Mouse (Mus musculus) mouse embryonic stem cell (cell line): ENCODE results near the gene Trmt61a.
"Not testable (repeated sequence)": the region's sequence is repeated elsewhere in the genome, so short reads cannot be mapped to it uniquely, and the experiment has no call there.

Source experiments
- in situ Hi-C, 2 experiments: fragments of 300-500 bp; cut with MboI; formaldehyde crosslinking; loops; 1 replicate in 1 of 2; 3 replicates in 1 of 2; pipeline ENCODE4 v1.14.3; 2019 to 2020; ENCODE audit warnings: low sequenced_read_pairs in 2 of 2, low pct_unique_long_range_greater_than_20kb in 1 of 2, mixed read lengths in 1 of 2; ENCODE audit not compliant: unreplicated experiment in 1 of 2

Trmt61a gene

DNA sequence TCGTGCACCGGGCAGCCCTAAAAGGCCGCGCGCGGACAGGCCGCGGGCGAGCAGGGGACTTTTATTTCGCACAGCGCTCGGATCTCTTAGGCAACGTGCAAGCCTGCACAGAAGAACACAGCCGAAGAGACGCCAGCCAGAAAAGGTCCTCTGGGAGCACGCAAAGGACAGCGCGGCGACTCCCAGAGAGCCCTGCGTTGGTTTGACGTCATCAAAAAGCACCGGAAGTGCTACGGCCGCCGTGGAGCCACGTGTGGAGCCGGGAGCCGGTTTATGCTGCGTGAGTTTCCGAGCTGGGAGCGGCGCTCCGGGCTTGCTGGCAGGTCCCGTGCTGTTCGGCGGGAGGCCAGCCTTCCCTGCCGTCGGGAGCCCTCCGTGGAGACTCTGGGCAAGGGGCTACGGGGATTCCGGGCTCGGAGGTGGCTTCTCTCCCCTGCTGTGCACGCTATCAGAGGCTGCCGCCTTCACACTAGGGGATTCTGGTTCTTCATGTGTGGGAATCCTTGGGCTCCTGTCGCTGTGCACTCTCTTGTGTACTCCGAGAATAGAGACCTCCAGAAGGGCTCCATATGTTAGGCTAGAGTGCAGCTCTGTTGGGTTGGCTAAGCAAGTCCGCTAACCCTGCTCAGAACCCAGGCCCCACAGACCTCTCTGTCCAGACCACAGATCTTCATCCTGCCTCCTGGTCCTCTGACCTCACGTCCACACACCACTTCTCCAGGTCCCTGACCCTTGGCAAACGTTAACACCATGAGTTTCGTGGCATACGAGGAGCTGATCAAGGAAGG is at the start of gene Trmt61a:
Gene Trmt61a (plus strand): TSS at position 224 of the 788 bp plus-strand sequence.
- in situ Hi-C loops, result no loop called here

DNA sequence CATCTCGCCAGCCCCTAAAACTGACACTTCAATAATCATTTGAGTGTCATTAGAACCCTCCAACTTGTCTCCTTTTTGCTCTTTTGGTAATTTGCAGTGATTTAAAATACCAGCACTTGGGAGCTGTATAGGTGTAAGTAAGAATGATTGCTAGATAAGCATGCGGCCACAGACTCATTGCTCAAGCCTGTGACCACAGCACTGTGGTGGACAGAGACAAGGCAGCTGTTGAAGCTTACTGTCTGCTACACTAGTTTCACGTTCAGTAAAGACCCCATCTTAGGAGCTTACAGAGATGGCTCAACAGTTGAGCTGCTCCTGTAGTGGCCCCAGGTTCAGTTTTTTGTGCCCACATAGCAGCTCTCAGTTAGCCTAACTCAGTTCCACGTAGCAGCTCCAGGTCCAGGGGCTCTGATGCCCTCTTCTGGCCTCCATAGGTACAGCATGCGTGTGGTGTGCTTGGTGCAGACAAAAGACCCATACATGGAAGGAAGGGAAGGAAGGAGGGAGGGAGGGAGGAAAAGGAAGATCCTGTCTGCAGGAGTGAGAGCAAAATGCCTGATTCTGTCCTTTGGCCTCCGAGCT is 29.8 kb upstream of the Trmt61a start:
- in situ Hi-C loops, result no loop called here

DNA sequence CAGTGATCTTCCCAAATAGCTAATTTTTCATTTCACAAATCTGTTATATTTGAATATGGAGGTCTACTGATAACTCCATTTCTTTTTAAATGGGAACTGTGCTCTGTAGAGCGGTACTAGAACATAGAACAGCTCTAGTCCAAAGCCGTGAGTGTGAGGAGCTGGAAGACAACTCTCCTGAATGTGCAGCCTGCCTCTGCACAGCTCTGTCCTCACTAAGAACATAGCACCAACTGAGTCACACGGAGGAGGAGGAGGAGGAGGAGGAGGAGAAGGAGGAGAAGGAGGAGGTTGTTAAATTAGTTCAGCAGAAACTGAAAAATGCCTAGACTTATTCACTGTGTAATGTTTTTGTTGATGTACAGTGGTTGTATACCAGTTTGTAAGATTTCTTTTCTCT is 25.0 kb upstream of the Trmt61a start:
- in situ Hi-C loops, result no loop called here

DNA sequence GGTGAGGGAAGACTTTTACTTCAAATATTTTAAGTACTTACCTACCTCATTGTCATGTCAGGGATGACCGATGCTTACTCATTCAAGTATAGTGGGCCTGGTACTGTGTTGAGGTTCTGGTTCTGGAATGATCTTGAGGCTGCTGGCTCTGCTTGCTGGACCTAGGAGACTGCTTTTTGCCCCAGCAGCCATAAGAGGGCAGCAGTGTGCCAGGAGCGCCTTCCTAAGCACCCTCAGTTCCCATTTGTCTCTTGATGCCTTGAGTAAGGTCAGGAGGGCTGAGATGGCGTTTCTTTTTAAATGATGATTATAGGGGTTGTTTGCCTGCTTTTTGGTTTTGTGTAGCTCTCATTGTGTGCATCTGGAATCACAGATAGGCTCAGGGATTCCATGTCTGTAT is 24.5 kb upstream of the Trmt61a start:
- in situ Hi-C loops, result no loop called here

DNA sequence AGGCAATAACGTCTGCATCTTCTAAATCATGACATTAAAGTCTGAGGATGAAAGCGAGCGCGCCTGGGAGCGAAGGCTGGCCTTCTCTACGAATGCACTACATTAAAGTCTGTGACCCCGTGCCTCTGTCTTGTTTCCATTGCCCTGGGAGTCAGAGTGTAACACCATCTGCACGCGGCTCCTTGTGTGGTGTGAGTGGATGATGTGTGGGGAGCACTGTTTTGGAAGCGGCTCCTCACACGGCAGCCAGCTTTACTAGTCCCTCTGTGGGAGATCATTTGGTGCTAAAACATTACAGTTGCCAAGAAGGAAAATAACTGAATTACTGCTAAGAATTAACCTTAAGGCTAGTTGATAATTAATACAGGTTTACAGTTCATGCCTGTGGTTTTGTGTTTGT is 22.2 kb upstream of the Trmt61a start:
- in situ Hi-C loops, result loop anchor here in 1 of 2 experiments (5.0 kb wide), 1 partner anchor 42 kb away; no protein-coding TSS in a partner anchor

DNA sequence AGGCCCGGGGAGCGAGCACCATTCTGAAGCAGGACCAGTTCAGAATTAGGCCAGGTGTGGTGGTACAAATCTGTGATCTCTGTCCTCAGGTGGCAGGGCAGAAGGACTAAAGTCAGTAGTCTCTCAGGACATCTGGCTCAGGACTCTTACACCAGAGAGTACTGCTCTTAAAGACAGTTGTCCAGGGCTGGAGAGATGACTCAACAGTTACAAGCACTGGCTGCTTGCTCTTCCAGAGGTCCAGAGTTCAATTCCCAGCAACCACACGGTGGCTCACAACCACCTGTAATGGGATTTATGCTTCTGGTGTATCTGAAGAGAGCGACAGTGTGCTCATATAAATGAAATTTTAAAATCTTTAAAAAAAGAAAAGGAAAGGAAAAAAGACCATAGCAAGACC is 18.6 kb upstream of the Trmt61a start:
- in situ Hi-C loops, result loop anchor here in 1 of 2 experiments (5.0 kb wide), 1 partner anchor 38 kb away; no protein-coding TSS in a partner anchor

DNA sequence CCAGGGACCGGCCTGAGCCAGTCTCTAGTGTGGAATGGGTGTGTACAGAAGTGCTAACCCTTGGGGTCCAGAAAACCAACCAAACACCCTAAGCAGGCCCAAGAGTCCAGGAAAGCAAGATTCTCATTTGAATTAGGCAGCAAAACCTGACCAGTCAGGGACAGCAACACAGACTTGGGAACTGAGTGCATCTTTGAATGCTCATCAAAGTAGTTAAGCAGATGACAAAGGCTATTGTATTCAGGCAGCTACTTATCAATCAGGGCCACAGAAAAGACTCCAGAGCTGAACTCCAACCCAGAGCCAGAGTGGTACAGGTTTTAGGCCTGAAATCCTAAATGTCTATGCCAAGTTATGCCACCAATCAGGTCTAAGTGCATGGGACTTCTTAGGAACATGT is 17.3 kb upstream of the Trmt61a start:
- in situ Hi-C loops, result no loop called here

DNA sequence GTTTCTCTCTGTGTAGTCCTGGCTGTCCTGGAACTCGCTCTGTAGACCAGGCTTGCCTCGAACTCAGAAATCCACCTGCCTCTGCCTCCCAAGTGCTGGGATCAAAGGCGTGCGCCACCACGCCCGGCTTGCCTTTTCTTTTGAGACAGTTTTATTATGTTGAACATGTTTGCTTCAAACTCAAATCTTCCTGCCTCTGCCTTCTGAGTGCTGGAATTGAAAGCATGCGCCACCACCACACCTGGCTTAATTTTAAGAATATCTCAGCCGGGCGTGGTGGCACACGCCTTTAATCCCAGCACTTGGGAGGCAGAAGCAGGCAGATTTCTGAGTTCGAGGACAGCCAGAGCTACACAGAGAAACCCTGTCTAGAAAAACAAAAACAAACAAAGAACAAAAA is 16.4 kb upstream of the Trmt61a start:
- in situ Hi-C loops, result not testable (repeated sequence)

DNA sequence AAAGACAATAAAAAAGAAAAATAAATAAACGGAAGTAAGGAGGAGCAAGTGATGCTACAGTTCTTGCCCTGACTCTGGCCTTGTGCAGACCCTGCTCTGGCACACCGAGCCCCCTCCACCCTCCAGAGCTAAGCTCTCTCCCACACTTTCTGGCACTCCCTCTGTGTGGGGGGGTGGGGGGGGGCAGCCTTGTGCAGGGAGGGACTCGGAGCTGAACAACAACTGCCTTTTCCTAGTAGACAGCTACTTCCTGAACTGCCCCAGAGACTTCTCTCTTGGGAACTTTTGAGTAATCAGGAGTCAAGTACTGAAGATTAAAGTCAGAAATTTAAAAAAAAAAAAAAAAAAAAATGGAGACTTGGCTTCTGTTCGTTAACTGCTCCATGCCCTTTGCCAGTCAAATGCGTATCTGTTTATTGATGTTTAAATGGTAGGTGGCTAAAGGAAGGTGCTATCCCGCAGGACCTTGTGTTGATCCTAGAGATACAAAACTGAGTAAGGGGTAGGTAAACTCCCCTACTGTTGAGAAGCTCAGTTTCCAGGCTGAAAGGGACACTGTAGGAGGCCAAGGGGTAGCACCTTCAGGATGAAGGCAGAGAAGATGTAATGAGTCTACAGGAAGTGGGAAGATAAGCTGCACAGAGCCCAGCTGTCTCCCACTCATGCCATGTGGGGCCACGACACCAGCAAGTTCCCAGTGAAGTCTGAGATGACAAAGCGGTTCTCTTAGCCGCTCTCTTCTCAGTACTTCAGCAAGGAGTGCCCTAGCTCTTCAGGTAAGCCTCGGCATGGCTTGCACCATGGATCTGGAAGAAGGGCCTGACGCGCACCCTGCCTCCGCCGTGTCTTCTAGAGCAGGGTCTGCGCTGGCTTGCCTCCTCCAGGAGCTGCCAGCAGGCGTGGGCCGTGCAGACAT is 14.4 kb upstream of the Trmt61a start:
- in situ Hi-C loops, result no loop called here

DNA sequence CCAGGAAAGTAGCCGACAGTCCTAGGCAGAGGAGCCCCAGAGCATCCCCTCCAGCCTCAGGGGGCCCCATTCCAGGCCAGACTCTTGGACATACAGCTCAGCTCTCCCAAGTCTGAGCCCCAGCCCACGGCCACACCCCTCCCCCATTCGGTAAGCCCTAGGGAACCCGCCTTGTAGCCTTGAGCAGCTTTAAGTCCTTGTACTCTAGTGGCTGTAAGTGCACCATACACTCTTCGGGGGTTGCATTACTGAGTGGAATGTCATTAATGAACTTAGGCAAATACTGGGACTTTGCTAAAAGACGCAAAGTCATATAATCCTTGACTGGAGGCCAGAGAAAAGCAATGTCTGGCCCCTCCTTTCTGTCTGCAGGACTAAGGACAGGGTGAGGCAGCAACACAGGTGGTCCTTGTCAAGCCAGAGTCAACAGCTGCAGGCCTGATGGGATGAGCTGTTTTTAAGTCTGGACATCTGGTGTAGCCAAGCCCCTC is 13.7 kb upstream of the Trmt61a start:
- in situ Hi-C loops, result no loop called here

DNA sequence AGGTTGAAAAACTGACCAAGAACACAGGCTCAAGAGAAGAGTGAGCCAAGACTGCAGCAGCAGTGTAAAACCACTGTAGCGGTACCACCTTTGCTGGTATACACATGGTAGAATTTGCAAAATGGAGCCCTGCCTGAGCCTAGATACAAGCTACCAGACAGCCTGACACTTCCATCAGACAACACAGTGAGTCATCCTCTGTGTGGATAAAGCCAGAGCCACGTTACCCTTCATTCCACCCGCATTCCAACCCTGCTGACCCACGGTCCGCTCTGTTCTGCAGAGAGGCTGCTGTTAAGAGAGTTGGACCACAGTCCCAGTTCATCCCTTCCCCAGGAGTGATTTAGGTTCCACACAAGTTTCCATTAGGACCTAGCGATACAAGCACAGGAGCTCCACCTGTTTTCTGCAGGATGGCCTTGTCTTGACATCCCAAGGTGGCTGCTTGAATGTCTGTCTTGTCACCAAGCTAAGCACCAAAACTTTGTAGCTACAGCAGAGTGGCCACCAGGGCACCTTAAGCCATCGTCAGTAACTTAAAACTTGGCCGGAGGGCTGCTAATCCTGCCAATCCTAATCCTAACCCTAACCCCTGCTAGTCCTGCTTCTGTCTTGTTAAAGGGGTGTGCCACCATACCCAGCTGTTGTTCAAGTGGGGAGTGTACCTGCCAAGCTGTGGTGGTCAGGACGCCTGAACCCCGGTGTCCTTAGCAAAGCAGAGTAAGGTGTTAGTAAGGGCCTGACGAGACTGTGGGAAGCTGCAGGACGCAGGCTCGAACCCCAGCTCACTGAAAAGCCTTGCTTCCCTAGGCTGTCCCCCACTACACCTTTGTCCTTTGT is 12.6 kb upstream of the Trmt61a start:
- in situ Hi-C loops, result no loop called here

DNA sequence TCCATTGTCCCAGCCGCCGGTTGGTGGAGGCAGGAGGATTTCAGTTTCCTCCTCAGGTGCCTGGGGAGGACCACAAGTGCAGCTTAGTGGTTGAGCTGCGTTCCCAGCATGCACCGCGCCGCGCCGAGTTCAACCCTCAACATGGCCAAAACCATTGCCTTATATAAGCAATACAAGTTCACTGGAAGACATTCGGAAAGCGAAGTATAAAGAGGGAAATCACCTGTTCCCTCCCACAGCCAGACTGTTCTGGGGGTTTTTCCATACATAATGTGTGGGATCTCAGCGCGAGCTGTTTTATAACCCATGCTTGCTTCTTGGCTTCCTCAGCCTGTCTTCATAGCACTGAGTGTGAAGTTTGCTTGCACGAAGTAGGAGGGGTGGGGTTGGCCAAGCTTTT is 11.5 kb upstream of the Trmt61a start:
- in situ Hi-C loops, result no loop called here

DNA sequence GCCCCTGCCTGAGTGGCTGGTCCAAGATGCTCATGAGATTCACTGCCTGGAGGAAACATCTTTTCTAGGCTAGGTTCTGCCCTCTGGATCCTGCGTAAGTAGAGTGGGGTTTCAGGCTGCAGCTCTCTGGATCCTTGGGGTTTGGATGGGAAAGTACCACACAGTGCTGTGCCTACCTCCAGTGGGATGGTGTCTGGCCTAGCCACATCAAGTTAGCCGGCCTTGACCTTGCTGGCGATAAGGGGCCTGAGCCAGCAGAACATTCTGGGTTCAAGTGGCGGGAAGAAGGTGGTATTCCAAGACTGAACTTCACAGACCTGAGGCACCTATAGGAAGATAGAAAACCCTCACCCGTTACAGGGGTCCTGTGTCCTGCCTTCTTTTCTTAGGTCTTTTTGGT is 10.5 kb upstream of the Trmt61a start:
- in situ Hi-C loops, result no loop called here

DNA sequence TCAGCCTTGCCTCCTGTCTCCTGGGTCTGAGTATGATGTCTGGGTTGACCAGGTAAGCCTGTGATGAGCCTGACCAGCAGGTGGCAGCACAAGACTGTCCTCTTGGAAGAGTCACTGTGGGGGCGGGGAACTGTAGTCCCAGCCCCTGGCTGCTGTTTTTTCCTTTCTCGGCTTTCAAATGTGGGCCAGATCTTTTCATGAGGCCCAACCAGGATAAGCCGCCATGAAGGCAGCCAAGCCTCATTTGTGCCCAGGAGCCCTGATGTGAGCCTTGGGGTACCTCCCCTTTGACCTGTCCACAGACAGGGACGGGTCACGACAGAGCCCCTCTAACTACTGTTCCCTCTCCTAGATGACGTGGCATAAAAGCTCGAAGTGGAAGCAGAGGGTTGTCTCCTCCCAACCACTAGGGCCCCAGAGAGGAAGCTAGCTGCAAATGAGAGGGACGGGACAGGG is 9.4 kb upstream of the Trmt61a start:
- in situ Hi-C loops, result no loop called here

DNA sequence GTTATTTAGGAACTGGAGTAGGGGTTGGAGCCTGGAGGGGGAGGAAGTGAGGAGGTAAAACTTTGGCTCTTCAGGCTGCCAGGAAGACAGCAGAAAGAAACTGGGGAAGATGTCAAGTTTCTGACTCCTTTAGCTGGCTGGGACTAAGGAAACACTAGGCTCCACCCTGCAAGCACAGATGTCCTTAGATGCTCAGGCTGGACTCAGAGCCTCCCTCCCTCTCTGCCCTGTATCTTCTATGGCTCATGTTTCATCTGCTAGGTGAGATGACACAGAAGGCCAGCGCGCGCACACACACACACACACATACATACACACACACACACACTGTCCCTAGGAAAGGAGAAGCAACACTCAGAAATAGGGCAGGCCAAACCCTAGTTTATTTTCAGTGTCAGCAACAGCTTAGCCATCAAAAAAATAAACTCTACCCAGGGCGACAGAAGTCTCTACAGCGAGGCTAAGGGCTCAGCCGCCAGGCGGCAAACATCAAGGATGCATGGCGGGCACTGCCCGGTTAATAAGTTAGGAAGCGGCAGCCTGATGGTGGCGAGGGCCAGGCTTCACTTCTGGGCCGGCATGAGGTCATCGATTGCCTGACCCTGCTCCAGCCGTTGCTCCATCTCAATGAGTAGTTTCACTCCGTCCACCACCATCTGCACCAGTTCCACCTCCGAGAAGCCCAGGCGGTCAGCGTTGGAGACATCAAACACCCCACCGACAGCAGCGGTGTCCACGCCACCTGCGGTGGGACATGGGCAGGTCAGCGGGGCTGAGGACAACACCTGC is 8.7 kb upstream of the Trmt61a start:
- in situ Hi-C loops, result no loop called here

DNA sequence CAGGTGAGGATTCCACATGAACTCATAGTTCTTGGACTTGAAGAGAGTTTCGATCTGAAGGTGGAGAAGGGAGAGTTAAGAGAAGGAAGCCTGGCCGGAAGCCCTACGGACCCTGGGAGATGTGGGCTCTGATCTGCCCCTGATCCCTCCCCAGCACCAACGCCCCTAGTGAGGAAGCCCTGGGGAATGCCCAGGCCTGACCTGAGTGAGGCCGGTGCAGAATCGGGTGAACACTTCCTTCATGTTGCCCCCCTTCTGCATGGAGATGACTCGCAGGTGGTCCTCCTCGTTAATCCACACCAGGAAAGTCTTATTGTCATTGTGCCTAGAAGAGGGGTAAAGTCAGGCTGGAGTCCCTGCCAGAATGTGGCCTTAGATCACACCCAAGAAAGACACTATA is 7.9 kb upstream of the Trmt61a start:
- in situ Hi-C loops, result no loop called here

DNA sequence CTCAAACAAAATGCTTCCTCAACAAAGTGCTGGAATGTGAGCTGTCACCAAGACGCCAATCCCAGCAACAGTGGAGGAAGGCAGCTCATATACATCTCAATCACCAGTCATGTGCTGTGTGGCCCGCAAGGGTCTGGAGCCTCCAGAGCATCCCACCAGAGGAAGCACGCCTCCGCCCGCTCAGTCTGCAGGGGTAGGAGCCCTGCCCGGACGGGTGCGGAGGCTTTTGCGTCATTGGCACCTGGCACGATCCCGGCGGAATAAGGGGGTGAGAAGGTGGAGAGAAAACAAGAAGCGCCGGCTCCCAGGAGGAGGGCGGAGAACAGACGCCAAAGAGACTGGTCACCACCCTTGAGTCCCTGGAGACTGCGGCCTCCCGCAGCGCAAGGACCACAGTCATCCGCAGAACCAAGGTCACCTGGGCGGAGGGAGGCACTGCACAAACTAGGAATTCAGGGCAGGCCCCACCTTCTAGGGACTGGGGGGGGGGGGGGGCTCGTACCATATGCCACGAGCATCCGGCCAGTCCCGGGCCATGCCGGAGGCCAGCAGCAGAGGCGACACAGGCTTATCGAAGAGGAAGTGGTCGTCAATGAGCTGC is 7.4 kb upstream of the Trmt61a start:
- in situ Hi-C loops, result no loop called here
